Mouse (Mus musculus) ZHBTc4 (cell line): ENCODE data around the gene Leng9.

Experiments used
- DNase-seq: peaks from one replicate; pipeline ENCODE4 v3.0.0-alpha.2; 2011; ENCODE audit warnings: low read depth, low spot score

Gene Leng9

GRCm38 (mm10) chr7:4124856-4125255 is 25.3 kb downstream of the Leng9 start:
- DNase-seq: peak; percentile 85

DNA sequence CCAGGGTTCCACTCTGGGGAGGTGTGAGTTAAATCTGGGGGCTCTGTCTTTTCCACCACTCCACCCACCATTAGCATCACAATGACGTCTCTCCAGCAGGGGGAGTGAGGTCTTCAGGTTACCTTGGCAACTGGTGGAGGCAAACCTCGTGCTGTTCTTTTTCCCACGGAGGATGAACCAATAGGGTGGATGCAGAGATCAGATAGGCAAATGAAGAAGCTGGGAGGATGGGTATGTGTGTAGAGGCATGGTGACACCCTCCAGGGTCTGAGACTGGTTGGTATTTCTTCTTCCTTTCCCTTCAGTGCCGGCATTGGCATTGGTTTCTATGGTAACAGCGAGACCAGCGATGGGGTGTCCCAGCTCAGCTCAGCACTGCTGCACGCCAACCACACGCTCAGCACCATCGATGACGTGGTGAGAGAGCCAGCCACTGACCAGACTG is 25.8 kb downstream of the Leng9 start:
- DNase-seq: peak; percentile 90

DNA sequence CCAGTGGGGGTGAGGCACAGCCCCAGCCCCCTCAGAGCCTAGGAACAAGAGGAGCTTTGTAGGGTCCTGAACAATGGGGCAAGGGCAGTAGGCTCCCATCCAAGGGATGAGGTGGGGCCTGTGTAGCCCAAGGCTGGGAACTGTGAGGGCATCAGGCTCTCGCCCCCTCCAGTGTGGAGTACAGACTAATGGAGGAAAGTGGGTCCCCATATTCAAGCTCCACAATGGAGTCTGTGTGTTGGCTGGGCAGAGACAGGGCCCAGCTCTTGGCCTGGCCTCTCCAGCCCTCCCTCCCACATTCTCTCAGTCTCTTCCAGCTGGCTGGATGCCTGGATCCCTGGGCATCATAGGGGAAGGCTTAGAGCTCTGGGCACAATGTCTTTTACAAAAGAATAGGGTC is 26.4 kb downstream of the Leng9 start:
- DNase-seq: no peak

DNA sequence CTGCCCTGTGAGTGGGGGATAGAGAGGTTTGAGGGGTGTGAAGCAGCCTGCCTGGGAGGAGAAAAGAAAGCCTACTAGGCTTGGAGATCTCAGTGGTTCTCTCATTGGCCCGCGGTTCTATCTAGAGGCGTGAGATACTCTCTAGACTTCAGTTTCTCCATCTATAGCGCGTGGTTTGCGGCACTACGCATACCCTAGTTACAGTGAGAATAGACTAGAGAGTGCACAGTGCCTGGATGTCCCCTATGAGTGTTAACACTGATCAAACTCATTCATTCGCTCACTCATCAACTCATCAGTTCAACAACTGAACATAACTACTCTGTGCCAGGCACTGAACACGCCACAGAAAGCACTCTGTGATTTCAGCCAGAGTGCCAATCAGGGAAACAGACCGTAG is 27.4 kb downstream of the Leng9 start:
- DNase-seq: no peak

DNA sequence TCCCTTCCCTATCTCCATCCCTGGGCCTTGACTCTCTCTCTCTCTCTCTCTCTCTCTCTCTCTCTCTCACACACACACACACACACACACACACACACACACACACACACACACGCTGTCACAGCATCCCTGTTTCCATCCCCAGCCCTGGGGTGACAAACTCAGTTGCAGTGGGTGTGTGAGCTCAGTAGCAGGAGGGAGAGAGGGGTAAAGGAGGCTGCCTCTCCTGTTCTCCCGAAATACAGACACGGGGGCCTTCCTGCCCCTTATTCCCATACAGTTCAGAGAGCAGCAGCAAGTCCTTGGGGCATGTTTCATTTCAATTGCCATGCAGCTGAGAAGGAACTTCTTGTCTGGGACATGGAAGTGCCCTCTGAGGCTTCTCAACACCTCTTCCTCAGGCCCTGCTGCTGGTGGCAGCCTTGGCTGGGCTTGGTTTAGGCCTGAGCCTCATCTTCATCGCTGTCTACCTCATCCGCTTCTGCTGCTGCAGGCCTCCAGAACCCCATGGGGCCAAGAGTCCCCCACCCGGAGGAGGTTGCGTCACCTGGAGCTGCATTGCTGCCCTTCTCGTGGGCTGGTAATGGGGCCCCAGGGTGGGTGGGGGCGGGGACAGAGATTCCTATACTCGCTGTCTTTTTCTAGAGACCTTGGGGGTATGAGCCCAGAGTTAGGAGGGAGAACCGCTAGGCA is 28.0 kb downstream of the Leng9 start:
- DNase-seq: no peak

- no peak for DNase-seq
Measured at GRCm38 (mm10) chr7:4119976-4120921, 29.9 kb downstream of the Leng9 start.

DNA sequence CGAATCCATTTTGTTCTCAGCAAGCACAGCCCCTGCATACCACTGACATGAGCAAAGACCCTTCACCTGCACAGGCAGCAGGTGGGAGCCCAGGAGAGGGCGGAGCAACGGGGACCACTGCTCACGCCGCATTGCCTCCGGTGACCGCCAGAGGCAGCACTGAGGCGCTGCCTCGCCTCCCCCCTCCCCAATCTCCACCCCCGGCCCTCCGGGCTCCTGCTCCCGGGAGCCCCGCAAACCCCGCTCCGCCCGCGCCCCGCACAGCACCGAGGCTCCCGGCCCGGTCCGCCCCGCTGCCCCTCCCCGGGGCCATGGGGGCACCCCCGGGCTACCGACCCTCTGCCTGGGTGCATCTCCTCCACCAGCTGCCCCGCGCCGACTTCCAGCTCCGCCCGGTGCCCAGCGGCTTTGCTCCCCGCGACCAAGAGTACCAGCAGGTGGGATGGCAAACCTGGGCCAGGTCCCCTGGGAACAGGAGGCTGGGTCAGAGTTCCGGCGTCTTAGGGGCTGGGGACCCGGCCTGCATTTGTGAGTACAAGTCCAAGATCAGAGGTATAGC is 30.8 kb downstream of the Leng9 start, which contains the start of gene Ttyh1:
TSS of gene Ttyh1 (plus strand) at position 65 of the 559 bp plus-strand sequence.
- peak; percentile 80 for DNase-seq

DNA sequence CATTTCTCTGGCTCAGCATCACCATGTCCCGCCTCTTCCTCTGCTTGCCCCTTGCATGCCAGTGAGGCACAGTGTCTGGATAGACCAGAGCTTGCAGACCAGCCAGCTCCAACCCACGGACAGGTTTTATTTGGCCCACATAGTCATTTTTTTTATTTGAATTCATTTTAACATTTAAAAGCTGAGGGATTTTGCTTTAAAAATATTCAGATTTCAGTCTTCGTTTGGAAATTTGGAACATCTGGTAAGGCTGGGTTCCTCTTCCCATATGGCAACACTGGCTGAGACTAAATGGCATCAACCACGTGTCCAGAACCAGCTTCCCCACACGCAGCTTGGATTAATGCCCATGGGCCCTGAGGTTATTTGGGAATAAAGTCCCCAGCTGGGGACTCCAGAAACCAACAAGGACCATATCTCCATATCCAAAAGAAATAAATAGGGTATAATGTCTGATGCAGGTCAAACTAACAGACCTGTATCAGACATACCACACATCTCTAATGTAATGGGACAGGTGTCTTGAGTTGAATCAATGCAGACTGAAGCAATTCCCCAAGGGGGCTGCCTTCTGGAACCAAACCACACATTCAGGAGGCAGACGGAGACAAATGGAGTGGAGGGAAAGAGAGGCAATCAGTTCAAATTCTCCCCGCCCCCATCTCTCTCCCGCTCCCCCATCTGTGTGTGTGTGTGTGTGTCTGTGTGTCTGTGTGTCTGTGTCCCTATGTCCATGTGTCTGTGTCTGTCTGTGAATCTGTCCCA is 32.9 kb downstream of the Leng9 start:
- DNase-seq: no peak

DNA sequence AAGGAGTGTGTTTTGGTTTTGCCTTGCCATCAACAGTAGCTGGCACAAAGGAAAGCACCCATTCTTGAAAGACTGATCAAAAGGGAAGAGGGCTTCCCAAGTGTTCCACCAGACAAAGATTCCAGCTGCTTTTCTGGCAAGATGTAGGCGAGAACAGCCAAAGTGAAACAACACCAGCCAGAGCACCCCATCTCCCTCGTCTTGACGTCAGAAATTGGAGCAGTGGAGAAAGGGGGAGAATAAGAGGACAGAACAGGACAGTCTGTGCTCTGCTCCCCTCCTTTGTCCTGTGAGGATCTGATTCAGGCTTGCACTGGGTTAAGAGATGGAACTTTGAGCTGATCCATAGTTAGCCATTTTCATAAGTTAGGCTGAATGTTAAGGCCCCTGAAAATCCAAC is 38.4 kb downstream of the Leng9 start:
- DNase-seq: no peak

DNA sequence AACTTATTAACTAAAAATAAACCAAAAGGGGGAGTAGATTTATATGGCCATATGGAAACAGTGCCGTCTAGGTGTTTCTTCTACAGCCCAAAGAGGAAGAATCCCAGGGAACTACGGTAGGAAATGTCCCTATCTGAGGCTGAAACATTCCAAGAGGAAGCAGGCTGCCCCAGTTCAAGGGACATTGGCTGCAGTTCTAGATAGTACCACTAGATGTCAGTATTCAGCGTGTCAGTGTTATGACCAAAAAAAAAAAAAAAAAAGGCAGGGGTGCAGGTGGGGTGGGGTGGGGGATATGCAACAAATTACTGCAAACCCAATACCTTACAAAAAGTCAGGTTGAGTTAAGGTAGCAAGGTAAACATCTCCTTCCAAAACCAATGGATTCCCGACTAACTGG is 46.8 kb downstream of the Leng9 start:
- DNase-seq: peak; percentile 71

GRCm38 (mm10) chr7:4101144-4101543 is 49.0 kb downstream of the Leng9 start:
- no peak for DNase-seq

DNA sequence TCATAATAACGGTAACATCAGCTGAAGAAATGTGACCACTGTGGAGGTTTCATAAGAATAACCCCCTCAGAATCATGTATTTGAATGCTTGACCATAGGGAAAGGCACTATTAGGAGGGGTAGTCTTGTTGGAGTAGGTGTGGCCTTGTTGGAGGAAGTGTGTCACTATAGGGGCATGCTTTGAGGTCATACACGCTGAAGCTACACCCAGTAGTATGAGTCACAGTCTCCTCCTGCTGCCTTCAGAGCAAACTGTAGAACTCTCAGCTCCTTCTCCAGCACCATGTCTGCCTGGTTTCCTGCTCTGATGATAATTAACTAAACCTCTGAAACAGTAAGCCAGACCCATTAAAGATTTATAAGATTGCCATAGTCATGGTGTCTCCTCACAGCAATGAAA is 51.3 kb downstream of the Leng9 start:
- no peak for DNase-seq

DNA sequence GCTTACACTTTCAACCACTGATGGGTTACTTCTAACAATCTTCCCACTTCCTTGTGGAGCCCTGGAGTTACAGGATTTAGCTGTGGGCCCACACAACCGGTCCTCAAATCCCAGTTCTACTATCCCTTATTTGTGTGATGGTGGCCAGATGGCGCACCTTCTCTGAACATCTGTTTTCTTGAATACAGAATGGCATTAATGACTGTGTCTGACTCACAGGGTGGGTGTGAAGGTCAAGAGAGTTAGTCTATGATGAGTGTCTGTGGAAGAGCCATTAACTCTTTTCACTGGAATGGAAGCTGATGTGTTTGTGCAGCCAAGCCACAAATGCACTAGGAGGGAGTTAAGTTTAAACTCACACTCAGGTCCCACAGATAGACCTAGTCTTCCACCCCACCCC is 51.9 kb downstream of the Leng9 start:
- DNase-seq: no peak
